Mouse (Mus musculus): ENCODE measurements at regions not wholly inside any gene's neighbourhood (a gene's known extent, or its start where the extent isn't known, plus 50 kb on each side); places are given as distances from the start of the nearest gene placed in this dataset.
A peak's percentile ranks its signal among the peaks of the same experiment; 100 is the strongest.

DNA sequence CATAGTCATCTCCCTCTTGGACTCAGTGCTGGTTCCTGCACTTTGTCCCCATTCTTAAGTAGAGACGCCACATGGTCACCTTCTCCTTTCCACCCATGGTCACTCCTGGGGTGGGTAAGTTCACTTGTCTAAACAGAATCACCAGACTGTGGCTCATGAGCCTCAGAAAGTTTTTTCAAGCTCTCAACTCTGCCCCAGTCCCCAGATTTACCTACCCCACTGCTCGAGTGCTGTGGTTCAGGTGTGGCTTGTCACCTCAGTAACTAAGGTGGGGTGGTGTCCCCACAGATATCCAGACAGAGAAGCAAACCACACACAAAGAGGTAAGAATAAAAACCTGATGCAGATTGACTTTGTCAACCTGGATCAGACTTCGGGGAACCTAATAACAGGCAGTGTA lies 87.6 kb downstream of the Rpl10-ps3 start:
- 65% methylated on average over 3 of the region's 3 CpGs for WGBS
- DNase-seq (ENCODE audit: low read depth, low spot score) = no peak

DNA sequence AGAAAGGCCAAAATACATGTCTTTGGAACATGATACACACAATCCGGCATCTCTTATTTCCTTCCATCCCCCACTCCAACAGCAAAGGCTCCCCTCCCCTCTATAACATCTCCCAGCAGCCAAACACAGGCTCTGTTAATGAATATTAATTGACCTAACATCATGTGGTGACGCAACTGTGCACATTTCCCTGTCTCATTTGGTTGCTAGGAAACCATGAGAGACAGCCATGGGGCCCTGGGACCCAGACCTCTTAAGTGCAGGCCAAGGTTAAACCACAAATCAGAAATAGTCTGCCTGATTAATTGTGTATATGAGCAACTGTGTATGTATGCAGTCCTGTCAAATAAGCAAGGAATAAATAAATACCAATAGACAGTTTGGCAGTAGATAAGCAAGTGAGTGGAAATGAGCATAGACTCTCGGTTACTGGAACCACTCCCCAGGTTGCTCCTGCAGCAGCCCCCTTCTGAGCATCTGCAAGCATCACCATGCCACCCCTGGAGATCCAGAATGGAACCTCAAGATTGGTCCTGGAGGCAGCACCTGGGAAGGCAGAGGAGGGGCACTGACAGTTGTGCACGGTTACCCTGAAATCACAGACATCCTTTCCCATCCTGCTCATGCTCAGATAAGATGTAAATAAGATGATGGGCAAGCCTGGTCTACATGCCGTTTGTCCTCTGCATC lies 99.6 kb downstream of the Rpl10-ps3 start:
- no peak for DNase-seq (ENCODE audit: low read depth, low spot score)
- WGBS = 55% methylated on average over 5 of the region's 5 CpGs

DNA sequence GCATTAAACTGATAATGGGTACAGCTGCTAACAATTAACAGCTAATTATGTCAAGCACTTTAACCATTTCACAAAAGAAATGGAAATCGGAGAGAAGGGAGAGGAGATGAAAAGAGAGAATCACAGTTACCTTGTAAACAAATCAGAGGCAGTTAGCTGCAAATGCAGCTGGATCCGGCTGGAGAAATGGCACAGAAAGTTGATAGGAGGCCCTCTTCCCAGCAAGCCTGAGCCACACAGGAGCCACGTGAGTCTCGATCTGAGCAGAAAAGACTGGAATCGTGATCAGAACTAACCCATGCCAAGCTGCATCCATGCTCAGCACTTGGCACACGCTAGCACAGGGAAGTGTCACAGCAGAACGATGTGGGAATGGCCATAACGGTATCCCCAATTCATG lies 103.8 kb downstream of the Rpl10-ps3 start:
- no peak for DNase-seq (ENCODE audit: low read depth, low spot score)
- WGBS = 53% methylated on average over 8 of the region's 8 CpGs

DNA sequence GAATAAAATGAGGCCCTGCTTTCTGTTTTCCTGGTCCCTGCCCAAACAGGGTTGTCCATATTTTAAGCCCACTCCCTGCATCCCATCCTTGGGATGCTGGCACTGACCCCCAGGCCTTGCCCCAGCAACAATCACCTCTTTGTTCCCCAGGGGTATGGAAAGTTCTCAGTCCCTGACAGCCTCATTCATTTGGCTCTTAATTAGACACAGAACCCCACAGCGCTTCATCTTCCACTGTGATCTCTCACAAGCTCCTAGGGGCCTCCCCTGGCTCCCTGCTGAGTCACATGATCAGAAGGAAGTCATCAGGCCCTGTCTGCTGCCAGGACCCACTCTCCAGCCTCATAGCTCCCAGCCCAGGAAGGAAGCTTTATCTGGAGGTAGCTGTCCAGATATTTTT lies 108.9 kb downstream of the Rpl10-ps3 start:
- DNase-seq (ENCODE audit: low read depth, low spot score) = no peak
- WGBS = 71% methylated on average over 1 of the region's 1 CpGs

DNA sequence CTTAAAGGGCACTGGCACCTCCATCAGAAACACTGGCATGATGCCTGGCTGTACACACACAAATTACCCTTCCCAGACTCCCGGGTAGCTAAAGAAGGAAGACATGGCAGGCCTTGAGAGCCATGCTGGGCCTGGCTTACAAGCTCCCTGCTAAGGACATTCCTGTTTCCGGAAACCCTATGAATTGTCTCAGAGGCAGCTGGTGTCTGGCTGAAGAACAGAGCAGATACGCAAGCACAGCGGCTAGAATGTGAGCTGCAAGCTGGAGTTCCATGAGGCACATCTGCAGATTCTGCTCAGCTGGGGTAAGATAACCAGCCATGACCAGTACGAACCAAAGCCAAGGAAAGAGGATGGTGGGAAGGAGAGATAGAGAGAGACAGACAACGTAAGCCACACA lies 110.1 kb downstream of the Rpl10-ps3 start:
- no peak for DNase-seq (ENCODE audit: low read depth, low spot score)
- 77% methylated on average over 6 of the region's 6 CpGs for WGBS

DNA sequence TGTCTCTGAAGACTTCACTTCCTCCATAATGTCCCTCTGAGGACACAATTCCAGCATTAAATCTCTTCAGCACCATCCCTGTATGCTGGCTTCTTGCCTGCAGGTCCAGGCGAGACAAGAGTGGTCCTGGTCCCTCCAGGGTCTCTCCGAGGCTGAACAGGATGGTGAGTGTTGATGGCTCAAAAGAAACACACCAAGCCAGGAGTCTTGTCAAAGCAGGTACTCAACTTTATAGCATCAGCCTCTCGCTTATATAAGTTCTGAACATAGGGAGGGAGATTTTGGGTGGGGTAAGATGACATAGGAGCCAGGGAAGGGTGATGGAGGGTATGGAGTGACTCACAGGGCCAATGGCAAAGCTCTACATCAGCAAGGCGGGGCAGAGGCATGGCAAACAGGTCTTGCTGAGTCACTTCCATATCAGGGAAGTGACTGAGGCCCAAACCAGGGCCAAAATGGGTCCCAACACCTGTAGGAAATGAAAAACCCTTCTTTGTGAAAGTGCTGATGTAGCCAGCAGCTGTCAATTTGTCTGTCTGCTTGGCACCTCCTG lies 111.7 kb downstream of the Rpl10-ps3 start:
- DNase-seq (ENCODE audit: low read depth, low spot score) = no peak
- WGBS = 72% methylated on average over 4 of the region's 4 CpGs

DNA sequence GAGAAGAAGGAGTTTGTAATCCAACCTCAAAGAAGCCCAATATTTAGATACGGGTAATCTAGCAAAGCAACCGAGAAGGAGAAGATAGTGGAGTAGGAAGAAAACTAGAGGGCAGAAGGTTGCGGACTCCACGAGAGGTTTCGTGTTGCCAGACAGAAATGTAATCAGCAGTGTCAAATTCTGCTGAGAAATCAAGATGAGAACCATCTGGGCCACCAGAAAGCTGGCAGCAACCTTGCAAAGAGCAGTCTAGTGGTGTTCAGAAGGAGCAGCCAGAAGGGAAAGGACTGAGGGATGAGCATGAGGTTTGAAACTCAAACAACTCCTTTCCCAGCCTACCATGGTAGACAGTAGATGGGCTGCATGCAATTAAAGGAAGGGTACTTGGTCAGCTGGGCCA lies 134.3 kb downstream of the Rpl10-ps3 start:
- no peak for DNase-seq (ENCODE audit: low read depth, low spot score)

DNA sequence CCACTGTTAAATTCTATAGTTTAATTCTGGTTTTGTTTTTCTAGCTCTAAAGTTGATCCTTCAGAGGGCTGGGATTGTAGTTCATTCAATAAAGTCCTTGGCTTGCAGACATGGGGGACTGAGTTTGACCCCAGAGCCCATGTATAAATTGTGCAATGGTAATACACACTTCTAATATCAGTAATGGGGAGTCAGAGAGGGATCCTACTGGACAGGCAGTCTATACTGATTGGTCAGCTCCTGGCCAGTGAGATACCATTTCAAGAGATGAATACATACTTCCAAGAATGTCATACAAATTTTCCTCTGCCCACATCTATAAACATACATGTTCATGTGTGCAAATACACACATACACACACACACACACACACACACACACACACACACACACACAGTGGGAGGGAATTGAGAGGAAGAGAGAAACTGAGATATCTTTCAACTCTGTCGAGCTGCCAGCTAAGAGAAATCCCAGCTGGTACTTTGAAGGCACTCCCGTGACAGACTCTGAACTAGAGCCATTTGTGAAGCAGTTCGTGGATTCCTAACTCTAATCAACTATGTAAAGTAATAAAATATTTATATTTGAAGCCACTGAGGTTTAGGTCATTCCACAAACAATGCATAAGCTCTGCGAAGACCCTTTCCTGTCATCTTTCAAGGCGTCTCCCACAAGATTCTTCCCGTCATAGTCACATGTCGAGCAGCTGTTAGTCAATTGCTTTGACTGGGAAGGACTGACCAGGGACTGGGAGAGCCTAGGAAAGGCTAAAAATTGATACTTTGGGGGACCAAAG lies 145.1 kb downstream of the Rpl10-ps3 start:
- WGBS = 52% methylated on average over 7 of the region's 7 CpGs
- DNase-seq (ENCODE audit: low read depth, low spot score) = no peak

More for the DNA sequence above, 134.3 kb downstream of the Rpl10-ps3 start:
- WGBS = 70% methylated on average over 5 of the region's 5 CpGs

DNA sequence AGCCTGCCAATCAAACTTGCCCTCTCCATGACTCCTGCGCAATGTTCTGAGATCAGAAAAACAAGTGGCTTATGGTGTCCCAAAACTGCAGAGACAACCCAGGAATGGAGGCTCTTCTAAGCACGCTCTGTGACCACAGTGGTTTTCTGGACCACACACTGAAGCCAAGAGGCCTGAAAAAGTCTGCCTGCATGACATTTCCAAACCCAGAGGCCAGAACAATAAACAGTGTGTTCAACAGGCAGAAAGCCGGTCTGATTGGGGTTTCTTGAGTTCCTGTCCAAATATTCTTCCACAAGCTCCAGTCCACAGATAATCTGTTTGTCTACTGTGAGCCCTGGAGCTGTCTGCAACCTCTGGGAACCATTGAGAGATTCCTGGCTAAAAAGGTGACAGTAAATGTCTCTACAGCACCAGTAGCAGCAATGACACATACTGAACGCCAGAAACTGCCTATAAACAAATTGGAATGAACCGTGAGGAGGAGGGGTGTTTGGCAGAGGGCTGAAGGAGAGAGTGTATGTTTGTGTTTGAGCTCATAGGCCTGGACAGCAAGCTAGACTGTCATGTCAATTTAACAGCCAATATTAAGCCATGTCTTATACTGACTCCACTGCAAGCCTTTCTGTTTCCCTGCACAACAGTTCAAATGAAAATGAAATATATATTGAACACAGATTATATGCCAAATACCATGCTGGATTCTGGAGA lies 152.2 kb downstream of the Rpl10-ps3 start:
- DNase-seq (ENCODE audit: low read depth, low spot score) = no peak

DNA sequence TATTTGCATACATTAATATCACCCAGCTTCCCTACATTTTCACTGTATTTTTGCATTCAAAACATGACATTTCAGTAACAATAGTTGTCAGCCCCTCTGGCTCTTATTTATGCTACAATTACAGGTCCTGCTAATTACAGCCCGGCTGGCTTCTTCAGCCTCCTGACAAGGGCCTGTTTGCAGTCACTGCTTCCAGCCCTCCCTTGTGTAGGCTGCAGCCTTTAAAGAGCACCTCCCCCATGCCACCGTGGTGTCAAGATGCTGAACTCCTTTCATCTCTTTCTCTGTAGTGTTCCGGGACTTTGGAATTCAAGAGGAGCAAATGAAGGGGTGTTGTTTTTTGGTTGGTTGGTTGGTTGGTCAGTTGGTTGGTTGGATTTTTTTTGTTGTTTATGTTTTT lies 153.6 kb downstream of the Rpl10-ps3 start:
- 29% methylated on average over 3 of the region's 3 CpGs for WGBS
- DNase-seq (ENCODE audit: low read depth, low spot score) = no peak

More for the DNA sequence above, 152.2 kb downstream of the Rpl10-ps3 start:
- WGBS = 39% methylated on average over 5 of the region's 5 CpGs

DNA sequence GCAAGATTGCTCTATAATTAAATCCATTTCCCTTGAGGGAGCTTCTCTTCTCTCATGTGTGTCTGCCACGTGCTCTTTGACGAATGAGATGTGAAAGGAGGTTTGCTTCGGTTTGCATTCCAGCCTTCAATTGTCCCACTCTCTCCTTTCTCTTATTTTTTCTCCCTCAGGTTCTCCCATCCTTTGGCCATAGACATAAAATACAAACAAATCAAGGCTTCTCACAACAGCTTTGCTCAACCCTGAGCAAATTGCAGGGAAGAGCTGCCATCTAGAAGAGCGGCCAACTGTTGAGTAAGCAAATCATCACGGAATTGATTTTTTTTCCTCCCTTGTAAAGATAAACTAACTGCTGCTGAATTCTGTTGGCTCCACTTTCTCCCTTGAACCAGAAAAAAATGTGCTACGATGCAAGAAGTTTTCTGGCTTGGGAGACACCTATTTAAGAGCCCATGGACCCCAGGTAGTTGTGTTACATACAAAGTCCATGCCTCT lies 156.1 kb downstream of the Rpl10-ps3 start:
- 45% methylated on average over 6 of the region's 6 CpGs for WGBS
- DNase-seq (ENCODE audit: low read depth, low spot score) = no peak

DNA sequence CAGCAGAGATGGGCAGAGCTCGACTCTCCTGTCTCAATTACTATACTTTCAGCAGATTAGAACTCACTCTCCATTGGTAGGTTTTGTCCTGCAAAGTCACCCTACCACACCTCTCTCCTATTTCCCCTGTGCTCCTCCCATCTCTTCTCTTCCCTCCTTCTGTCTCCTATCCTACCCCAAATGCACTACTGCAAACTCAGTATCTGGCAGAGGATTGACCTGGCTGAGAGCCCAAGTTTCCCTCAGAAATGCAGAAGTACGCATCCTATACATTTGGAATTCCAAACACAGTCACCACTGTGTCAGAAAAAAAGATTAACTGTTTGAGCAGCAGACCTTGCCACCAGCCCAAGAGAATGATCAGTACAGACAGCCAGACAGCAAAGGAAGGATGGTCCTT lies 163.4 kb downstream of the Rpl10-ps3 start:
- 74% methylated on average over 2 of the region's 2 CpGs for WGBS
- DNase-seq (ENCODE audit: low read depth, low spot score) = no peak

DNA sequence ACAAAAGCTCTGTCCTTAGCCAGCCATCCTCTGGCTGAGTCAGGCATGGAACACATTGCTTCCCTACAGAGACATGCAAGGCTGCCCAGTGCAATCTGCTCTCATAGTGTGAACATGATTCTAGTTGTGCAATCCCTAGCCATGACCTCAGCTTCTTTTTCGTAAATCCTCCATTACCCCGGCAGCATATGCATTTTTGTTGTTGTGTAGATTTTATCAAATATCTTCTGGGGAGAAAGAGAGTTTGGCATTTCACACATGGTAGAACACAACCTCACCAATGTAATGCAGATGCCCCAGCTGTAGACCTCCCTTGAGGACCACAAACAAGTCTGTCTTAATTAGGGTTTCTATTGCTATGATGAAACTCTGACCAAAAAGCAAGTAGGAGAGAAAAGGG lies 168.6 kb downstream of the Rpl10-ps3 start:
- DNase-seq (ENCODE audit: low read depth, low spot score) = no peak
- WGBS = 79% methylated on average over 2 of the region's 2 CpGs

DNA sequence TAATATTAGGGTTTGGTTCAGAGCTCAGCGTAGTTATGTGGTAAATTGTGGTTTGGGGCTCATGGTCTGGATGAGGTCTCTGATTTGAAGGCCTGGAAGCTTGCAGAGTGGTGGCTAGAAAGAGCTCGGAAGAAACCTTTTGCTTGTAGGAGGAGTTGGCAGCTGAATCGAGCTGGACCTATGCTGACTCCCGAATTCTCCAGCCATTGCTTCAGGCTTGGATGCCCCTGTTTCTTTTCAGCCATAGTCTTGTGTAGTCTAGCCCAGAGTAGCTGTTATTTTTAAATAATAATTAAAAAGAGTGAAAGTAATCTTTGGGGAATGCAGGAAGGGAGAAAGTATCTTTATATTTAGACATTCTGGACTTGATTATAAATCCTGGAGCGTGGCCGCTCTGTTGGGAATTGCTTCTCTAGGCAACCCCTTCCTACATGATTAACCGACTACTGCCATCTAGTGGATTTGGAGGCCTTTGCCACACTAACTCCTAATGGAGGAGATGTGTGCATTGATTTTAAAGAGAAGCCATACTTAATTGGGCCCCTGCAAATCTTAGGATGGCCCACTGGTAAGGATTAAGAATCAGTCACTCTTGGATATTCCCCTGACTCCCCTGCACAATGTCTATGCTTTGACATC lies 172.8 kb downstream of the Rpl10-ps3 start:
- DNase-seq (ENCODE audit: low read depth, low spot score) = peak; percentile 25
- 32% methylated on average over 7 of the region's 7 CpGs for WGBS

DNA sequence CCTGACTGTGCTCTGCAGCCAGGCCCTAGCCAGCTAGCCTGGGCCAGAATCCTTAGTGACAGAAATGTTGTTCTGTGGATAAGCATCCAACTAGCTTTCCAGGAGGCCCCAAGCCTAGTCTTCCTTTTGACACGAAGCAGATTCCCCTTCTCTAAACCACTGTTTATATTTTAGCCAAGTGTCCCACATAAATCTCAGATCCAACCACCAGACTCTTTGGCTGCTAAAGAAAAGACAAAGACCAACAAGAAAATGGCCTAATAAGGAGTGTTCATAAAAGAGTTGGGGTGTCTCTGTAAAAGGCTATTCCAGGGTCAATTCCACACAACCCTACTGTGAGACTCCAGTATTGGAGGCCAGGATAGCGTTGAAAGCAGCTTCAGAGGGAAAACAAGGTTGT lies 173.6 kb downstream of the Rpl10-ps3 start:
- 56% methylated on average over 2 of the region's 2 CpGs for WGBS
- DNase-seq (ENCODE audit: low read depth, low spot score) = no peak

DNA sequence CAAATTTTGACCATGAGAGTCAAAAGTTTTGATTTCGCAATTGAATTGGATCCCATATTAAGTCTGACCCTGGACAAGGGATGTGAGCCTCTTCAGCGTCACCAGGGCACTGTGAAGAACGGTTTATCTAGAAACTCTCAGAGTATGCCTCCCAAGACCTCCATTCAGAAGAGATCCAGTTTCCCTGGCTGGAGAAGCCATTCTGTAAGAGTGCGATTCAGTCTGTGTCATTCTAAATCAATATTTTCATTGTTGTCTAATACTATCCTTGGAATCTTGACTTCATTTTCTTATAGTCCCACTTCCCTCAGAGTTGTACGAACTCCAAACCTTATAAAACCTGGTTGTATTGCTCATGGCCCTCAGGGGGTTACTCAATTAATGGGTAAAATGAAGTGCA lies 174.1 kb downstream of the Rpl10-ps3 start:
- WGBS = 71% methylated on average over 5 of the region's 5 CpGs
- no peak for DNase-seq (ENCODE audit: low read depth, low spot score)

DNA sequence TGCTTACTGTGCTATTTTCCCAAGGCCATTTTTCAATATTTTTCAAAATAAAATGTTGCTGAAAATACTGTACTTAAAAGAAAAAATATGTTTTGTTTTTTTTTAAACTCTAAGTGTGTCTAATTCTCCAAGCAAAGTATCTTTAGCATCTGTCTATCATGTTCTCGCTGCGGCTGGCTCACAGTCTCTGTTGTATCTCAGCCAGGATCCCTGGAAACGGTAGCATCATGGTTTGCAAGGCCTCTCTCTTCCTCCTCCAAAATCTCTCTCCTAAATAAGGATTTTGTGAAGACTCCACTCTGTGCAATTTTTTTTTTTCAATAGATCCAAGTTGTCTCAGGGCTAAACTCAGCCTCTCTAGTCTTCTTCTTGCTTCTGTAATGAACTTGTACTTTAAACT lies 190.2 kb downstream of the Rpl10-ps3 start:
- no peak for DNase-seq (ENCODE audit: low read depth, low spot score)

DNA sequence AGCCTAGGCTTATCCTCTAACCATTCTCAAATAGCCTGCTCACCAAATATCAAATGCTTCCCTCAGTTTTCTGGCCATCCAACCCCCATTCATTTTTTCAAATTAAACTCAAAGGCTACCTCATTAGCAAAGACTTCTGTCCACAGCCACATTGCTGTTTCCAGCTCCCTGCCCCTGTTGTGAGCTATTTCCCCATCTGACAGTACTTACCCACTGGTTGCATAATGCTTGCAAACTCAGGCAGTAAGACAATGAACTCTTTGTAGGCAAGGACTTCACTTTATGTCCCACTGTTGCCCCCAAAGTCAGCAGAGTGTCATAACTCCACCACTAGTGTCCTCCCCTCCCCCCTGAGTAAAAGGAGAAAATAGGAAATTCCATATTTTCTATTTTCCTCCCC lies 194.7 kb downstream of the Rpl10-ps3 start:
- DNase-seq (ENCODE audit: low read depth, low spot score) = no peak

More for the DNA sequence above, 190.2 kb downstream of the Rpl10-ps3 start:
- WGBS = 80% methylated on average over 3 of the region's 3 CpGs

DNA sequence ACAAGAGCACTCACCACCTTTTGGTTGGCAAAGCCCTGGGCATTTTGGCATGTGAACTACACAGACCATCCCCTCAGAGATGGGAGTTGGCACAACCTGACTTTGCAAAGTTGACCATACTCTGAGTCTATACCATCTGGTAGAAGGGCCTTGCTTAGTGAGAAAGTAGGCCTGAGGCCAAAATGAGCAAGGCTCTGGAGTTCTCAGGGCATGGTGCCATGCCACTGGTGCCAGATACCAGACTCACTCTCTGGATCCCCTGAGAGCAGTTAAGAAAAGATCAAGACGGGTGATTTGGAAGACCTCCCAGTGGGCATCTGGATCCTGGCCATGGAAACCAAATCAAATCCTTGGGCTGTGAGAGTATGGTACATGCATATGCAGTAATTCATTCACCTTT lies 202.0 kb downstream of the Rpl10-ps3 start:
- DNase-seq (ENCODE audit: low read depth, low spot score) = no peak
- 70% methylated on average over 1 of the region's 1 CpGs for WGBS

DNA sequence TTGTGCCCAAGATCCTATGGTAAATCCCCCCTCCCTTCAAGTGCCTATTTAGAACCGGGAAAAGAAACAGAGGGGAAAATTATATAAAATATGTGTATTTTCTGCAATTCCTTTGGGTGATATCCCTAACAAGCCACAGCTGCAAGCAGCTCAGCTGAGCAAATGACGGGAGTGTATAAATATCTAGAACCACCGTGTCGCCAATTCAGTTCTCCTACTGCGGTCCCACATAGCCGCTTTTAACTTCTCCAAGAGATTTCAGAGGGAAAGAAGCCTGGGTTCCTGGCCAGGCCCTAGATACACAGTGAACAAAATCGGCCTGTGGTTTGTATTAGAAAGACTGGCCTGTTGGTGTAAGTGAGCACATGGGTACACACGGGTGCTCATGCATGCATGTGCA lies 202.7 kb downstream of the Rpl10-ps3 start:
- WGBS = 81% methylated on average over 8 of the region's 8 CpGs
- no peak for DNase-seq (ENCODE audit: low read depth, low spot score)
